Mouse (Mus musculus): ENCODE results near the gene Gm20517. TPM values are rescaled to one million over a fixed set of nuclear protein-coding genes. Genes with fewer than 3 reads are reported as not detected.

The Gm20517 gene
- polyA plus RNA-seq, 1 experiment: 1.7 TPM

GRCm38 (mm10) chr17:47730633-47731575, 119.5 kb downstream of the Gm20517 start:
- 33% methylated on average over 24 of the region's 24 CpGs for WGBS
- TF ChIP-seq CTCF (IDR thresholded peaks at IDR 0.05; ENCODE audit: extremely low read depth, insufficient read length, insufficient replicate concordance, low read depth, low read length) (no peak), POLR2A (IDR thresholded peaks at IDR 0.05; ENCODE audit: low read depth, low read length) (no peak)
- no peak overlapping the region for H3K27ac ChIP-seq (ENCODE audit: insufficient read depth, low read depth, low read length)
- H3K27me3 ChIP-seq (ENCODE audit: control insufficient read depth, insufficient read depth, low read length): no peaks in the 10 kb centered on the region
- no peaks in the 10 kb centered on the region for H3K36me3 ChIP-seq (ENCODE audit: control insufficient read depth, insufficient read depth, low read length)
- no peak overlapping the region for H3K4me3 ChIP-seq (ENCODE audit: low read depth, low read length)
- peaks cover 5% of the 10 kb centered on the region; the same call in 1 of the 2 replicates for H3K4me1 ChIP-seq (ENCODE audit: control insufficient read depth, insufficient read depth, insufficient read length, low read length)

Other genes with a start within 250 kb of the Gm20517 start
- 11.3 and 13.5 TPM in 2 replicates for gene Mrps10, start 242.7 kb upstream of the Gm20517 start, polyA plus RNA-seq (2012; rRNA removed)
- 0.56 and 0.86 TPM in 2 replicates for gene Guca1b, start 226.2 kb upstream of the Gm20517 start, polyA plus RNA-seq (2012; rRNA removed)
- gene Guca1a, start 211.0 kb upstream of the Gm20517 start, polyA plus RNA-seq (2012; rRNA removed): 2.1 and 2.5 TPM in 2 replicates
- gene AI661453, start 175.0 kb upstream of the Gm20517 start, polyA plus RNA-seq (2012; rRNA removed): 21.8 and 27.3 TPM in 2 replicates
- gene 1700001C19Rik, start 174.2 kb upstream of the Gm20517 start, polyA plus RNA-seq (2012; rRNA removed): 0.08 TPM in 1 of 2 replicates, not detected in the other
- gene Taf8, start 109.3 kb upstream of the Gm20517 start, polyA plus RNA-seq (2012; rRNA removed): 6.2 and 13.3 TPM in 2 replicates
- gene Ccnd3, start 106.5 kb upstream of the Gm20517 start, polyA plus RNA-seq (2012; rRNA removed): 49.9 and 54.9 TPM in 2 replicates
- gene Bysl, start 97 bp upstream of the Gm20517 start, polyA plus RNA-seq (2012; rRNA removed): 3.3 and 3.5 TPM in 2 replicates
- gene Med20, start within 50 bp of the Gm20517 start, polyA plus RNA-seq (2012; rRNA removed): 7.3 and 11.3 TPM in 2 replicates
- 2.3 and 4.6 TPM in 2 replicates for gene Usp49, start 19.1 kb downstream of the Gm20517 start, polyA plus RNA-seq (2012; rRNA removed)
- 41.1 and 59.0 TPM in 2 replicates for gene Tomm6, start 76.8 kb downstream of the Gm20517 start, polyA plus RNA-seq (2012; rRNA removed)
- 7.1 and 13.1 TPM in 2 replicates for gene Frs3, start 77.4 kb downstream of the Gm20517 start, polyA plus RNA-seq (2012; rRNA removed)
- 0.20 and 0.39 TPM in 2 replicates for gene Gm21981, start 82.9 kb downstream of the Gm20517 start, polyA plus RNA-seq (2012; rRNA removed)
- 0.89 and 1.4 TPM in 2 replicates for gene Prickle4, start 83.1 kb downstream of the Gm20517 start, polyA plus RNA-seq (2012; rRNA removed)
- 12.3 and 443 TPM in 2 replicates for gene Pgc, start 115.3 kb downstream of the Gm20517 start, polyA plus RNA-seq (2012; rRNA removed)
- 27.5 and 60.3 TPM in 2 replicates for gene Tfeb, start 125.4 kb downstream of the Gm20517 start, polyA plus RNA-seq (2012; rRNA removed)
- 7.3 and 12.3 TPM in 2 replicates for gene Mdfi, start 223.1 kb downstream of the Gm20517 start, polyA plus RNA-seq (2012; rRNA removed)